Mouse (Mus musculus) small intestine, adult 2 months (tissue): ENCODE measurements at regions not wholly inside any gene's neighbourhood (a gene's known extent, or its start where the extent isn't known, plus 50 kb on each side); places are given as distances from the start of the nearest gene placed in this dataset.

Source experiments
- CTCF ChIP-seq: fragments of 200-500 bp; IDR thresholded peaks from 2 replicates; pipeline ENCODE4 v1.5.1; 2012; ENCODE audit warnings: low read depth, mild to moderate bottlenecking, control low read depth, inconsistent platforms, low read length, moderate library complexity, mixed read lengths; ENCODE audit not compliant: insufficient replicate concordance, insufficient read length; ENCODE audit errors: extremely low read depth
- POLR2A ChIP-seq: fragments of 200-500 bp; IDR thresholded peaks from 2 replicates; pipeline ENCODE4 v1.6.1; 2012; ENCODE audit warnings: low read depth, mild to moderate bottlenecking, control low read depth, inconsistent platforms, low read length, moderate library complexity

- TF ChIP-seq CTCF: no peak
- TF ChIP-seq POLR2A: no peak
These were observed 367.8 kb upstream of the Ngly1 start for GRCm38 (mm10) chr14:15881284-15881683.
